Mouse (Mus musculus): ENCODE data around the gene Galnt14.

Gene Galnt14

DNA sequence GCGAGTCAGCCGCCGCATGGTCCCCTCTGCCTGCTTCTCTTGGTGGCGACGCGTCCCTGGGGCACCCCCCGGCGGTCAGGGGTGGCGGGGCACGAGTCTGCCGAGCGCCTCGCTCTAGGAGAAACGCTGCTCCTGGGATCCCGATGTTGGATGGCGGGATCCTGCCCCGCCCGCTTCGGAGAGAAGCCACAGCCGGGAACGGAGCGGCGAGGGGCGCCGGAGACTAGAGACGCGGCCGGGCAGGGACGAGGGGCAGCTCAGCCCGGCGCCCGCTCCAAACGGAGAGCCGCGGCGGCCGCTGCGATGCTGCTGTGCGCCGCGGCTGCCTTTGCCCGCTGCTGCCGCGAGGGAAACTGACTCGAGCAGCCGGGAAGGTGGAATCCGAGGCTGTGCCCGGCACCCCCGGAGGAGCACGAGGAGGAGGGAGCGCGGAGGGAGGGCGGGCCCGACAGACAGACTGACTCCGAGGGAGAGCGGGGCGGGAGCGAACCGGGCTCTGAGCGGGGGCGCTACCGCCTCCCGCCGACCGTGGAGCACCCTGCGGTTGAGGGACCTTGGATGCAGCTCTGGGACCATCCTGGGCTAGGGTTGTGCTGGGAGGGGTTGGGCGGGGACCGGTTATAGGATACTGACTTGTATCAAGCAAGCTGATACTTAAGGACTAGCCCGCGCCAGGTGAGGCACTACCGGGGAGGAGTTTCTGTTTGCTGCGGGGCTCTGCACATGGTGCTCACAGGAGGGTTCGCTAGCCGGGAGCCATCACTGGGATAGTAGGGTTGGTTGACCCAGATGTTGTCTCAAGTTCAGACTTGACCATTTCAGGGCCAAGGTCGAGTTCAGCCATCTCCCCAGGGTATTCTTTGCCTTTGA, at the start of gene Galnt14:
Gene Galnt14 (minus strand): TSS at position 412 of the 870 bp plus-strand sequence.
- in situ Hi-C loops (cut with MboI, MseI): no loop called here

DNA sequence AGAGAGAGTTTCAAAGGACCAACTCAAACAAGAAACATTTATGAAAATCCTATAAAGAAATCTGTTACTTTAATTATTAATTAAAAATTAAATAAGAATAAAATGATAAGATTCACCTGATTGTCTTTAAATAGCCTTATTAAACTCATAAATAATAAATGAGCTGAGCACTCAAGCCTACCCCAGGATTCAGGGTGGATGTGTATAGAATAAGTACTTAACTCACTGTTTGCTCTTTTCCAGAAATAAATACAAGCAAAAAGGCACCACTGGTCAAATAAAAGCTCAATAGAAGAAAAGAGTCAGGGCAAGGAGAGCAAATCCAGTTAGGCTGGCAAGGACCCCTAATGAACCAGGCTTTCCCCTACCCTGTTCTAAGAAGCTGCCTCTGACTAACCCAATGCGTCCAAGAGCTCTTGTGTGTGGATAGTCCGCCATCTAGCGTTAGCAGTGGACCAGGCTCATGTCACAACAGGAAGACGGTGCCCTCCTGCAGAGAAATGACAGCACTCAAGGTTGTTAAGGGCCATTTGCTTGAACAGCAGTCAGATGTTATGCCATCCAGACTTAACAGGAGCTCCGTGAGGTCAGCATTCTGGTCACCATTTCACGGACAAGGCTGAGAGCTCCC, 33.5 kb upstream of the Galnt14 start:
- in situ Hi-C loops (cut with MboI, MseI): loop anchor here (5.0 kb wide), 1 partner anchor 139 kb away; no protein-coding TSS in a partner anchor

DNA sequence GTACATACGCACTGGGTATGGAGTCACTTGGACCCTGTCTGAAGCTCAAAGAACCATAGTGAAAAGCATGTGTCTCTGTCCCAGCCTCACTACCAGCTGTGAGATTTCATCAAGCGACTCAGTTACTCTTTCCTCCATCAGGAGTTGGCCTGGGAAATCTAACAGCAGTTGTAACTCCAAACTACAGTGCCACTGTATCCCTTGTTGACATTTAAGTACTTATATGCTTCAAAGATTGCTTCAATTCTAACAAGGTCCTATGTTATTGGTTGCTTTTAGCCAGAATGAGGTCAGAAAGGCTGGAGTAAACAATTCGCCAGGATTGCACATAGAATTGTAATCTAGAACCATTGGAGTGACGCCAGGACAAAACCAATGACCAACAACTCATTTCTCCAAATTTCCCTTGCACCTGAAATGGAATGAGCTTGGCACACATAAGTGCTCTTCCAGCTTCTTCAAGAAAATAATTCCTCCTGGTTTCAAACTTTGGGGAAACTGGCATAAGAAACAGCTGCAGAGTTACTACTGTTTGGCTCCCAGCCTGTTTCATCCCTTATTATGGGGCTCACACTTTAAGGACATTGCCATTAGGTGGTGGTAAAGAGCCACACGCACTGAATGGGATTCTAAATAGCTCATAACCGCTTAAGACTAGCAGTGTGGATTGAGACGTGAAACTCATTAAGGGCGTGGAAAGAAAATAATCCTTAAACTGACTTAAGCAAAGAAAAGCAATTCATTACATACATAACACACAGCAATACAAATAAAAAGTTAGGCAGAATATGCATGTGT, 13.8 kb upstream of the Galnt14 start:
- in situ Hi-C loops (cut with MboI, MseI): no loop called here

DNA sequence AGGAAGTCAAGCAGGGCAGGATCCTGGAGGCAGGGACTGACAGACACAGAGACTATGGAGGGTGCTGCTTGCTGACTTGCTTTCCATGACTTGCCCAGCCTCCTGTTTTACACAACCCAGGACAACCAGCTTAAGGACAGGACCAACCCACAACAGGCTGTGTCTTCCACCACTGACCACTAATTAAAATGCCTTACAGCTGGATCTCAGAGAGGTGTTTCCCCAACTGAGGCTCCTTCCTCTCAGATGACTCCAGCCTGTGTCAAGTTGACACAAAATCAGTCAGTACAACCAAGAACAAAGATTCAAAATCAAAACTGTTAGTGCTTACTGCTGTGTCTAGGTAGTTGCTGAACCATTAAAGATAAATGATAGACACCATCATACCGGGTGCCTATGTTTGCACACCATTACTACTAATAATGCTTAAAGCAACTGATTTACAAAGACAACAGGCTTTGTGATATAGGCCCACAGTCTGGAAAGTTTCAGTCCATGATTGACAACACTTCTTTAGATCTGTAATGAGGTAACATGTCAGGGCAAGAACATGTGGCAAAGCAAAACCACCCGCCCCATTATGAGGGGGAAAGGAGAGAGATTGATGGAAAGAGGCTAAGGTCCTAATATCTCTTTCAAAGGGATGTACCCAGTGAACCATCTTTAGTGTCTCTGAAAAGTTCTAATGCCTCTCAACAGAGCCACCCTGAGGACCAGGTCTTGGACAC, 8.9 kb upstream of the Galnt14 start:
- in situ Hi-C loops (cut with MboI, MseI): no loop called here

DNA sequence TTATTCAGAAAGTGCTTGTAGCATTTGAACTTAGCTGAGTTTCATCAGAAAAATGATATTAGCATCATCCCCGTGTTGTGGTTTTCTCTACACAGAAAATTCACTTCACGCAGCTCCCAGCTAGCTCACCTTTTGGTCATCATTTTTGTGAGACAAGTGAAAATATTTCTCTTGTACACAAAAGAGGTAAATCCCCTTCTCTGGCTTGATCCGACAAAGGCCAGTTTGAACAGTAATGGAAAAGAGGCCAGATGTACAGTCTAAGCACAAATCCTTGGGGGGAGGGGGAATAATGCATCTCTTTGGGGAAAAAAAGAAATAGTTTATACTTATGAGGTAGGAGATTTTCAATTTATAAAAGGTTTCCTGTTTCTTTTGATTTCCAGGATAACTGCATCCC, 6.4 kb upstream of the Galnt14 start:
- in situ Hi-C loops (cut with MboI, MseI): no loop called here

DNA sequence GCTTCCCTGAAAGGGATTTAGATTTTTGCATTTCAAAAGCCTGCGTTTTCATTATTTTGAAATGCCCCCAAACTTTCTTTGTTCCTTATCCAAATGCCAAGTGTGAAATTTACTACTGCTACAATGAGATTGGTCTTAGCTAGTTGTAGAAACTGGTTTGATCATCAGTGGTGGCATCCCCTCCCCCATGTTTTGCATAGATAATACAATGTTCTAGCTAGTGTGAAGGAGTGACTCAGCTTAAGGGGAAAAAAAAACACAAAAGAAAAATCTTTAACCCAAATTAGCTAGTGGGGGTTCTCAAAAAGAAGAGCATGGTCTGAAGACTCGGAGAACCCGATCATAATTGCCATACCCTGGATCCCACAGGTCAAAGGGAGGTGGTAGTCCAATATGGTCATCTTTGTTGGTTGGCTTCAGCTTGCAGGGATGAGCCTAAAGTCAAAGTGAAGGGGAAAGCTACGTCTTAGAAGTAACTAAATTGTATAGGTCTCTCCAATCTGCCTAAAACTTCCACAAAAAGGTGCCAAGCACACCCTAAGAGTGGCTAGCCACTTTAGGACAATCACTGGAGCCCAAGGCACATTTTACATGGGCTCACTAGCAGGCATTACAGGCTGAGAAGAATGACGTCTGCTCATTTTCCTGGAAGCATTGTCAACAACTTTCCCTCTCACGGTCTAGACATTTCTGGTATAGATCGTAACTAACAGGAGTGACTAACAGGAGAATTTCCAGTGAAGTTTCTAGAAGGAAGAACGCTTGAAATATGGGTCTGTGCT, 4.4 kb upstream of the Galnt14 start:
- in situ Hi-C loops (cut with MboI, MseI): no loop called here

GRCm38 (mm10) chr17:73713347-73713746, 3.1 kb upstream of the Galnt14 start:
- in situ Hi-C loops (cut with MboI, MseI): no loop called here

DNA sequence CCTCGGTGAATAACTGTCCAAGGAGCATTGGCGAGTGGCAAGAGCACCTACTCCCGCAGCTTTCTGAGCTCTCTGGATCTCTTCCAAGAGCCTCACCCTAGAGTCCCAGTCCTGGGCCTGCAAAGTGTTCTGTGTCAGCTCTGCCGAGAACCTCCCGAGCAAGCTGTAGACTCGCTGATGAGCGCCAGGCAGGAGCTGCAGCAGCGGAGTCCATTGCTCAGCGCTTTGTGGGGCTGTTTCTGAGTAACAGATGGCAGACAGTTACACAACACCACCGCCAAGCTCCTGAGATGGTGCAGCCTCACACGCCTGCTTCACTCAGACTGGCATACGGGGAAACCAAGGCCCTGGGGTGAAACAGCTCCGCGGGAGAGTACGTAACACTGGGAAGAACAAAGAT, 1.7 kb upstream of the Galnt14 start:
- in situ Hi-C loops (cut with MboI, MseI): no loop called here

DNA sequence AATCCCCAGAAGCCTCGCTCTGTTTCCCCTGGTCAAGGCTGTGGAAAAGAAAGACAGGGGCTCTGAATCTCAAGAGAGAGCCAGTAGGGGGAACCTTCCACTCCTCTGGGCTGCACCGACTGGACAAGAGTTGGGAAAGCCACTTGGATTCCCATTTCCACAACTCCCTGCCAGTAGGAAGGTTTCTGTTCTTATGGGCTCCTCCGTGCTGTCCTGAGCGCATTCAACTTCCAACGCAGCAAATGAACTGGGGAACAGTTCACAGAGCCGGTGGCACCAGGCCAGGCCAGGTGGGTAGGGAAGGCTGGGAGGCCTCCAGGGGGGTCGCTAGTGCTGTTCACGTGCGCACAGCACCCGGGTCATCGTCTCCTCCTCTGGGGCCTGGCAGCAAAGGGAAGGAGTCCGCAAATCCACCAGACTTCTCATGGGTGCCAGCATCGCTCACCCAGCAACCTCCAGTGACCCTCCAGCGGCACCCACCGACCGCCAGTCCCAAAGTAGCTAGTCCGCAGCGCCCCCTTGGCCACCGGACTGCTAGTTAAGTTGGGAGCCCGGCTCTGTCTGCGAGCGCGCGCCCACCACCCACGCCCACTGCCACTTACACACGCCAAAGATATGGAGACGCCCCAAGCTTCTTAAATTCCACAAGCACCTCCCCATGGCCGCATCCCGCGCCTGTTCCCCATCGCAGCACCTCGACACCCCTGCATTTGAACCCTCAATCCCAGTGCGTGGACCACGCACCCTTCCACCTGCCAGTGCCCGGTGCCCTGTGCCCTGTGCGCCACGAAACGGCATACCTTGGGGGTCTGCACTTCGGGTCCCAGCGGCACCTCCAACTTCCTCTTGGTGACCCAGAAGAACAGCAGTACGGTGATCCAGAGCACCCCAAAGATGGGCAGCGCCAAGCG, 867 bp downstream of the Galnt14 start:
- in situ Hi-C loops (cut with MboI, MseI): no loop called here

GRCm38 (mm10) chr17:73708451-73708850, 1.8 kb downstream of the Galnt14 start:
- in situ Hi-C loops (cut with MboI, MseI): no loop called here

DNA sequence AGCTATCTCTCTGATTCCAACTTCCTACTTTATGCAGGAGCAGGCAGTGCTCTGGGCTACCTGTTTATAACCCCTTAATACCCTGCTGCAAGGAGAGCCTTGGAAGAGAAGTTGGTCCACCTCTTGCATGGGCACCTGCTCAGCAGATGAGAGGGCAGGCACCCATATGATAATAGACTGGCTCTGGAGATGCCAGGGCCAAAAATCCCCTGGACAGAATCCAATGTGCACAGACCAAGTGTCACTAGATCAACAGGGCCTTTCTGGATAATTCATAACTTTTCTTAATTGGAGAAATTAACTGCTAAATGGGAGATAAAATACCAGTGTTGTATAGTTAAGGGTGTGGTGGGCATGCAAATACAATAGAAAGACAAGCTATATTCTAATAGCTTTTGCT, 6.7 kb downstream of the Galnt14 start:
- in situ Hi-C loops (cut with MboI, MseI): no loop called here

DNA sequence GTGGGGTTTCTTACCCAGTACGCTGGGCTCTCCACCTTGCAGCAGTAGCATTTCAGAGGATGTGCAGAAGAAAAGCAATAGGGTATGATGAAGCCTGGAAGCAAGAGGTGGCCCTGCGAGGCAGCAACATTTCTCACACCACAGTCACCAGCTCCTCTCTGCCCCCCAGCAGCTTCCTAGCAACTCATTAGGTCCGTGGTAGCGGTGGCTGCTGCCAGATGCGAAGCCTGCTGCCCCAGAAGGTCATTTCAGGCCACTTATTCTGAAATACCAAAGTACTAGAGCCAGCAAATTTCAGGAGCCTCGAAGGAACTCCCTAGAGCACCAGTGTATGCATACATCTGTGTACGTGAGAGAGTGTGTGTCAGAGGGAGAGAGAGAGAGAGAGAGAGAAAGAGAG, 9.2 kb downstream of the Galnt14 start:
- in situ Hi-C loops (cut with MboI, MseI): no loop called here

GRCm38 (mm10) chr17:73699881-73700280, 10.4 kb downstream of the Galnt14 start:
- in situ Hi-C loops (cut with MboI, MseI): no loop called here

GRCm38 (mm10) chr17:73694206-73694952, 15.9 kb downstream of the Galnt14 start:
- in situ Hi-C loops (cut with MboI, MseI): no loop called here

- in situ Hi-C loops (cut with MboI, MseI): no loop called here
Observed at GRCm38 (mm10) chr17:73688261-73688660, 22.0 kb downstream of the Galnt14 start.

GRCm38 (mm10) chr17:73686292-73686691, 24.0 kb downstream of the Galnt14 start:
- in situ Hi-C loops (cut with MboI, MseI): no loop called here

DNA sequence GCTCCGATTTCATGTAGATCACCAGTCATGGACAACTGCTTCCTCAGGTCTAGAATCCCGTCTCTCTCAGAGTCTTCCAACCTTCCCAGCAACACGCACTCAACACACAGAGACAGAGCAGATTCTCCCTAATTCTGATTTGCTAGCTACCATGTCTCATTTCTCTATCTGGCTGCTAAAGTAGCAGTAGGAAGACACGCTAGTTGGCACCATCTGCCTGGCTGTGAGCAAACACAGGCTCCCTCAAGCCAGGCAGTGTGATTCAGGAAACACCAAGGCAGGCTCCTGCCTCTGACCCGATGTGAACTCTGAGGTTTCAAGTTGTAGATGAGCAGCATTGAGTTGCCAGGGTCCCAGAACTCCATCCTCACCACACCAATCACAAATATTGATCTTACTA, 25.5 kb downstream of the Galnt14 start:
- in situ Hi-C loops (cut with MboI, MseI): no loop called here

- in situ Hi-C loops (cut with MboI, MseI): no loop called here
Observed at GRCm38 (mm10) chr17:73671921-73672320, 38.3 kb downstream of the Galnt14 start.

GRCm38 (mm10) chr17:73670048-73670447, 40.2 kb downstream of the Galnt14 start:
- in situ Hi-C loops (cut with MboI, MseI): no loop called here

All from regulatory T cell (primary cell).